ENCODE assay signal across 25 mouse cellular contexts in the genomic region with DNA sequence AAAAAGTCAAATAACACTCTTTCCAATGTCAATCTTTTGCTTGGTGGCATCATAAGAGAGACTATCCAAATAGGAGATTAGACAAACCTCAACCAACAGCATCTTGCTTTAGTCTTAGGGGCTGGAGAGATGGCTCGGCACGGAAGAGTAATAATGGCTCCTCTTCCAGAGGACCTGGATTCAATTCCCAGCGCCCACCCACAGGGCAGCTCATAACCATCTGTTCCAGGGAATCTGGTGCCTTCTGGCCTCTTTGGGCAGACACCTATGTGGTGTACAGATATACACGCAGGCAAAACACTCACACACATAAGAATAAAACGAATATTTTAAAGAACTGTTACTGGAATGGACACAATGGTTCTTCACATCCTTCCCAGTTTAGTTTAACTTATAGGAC. TPM values are rescaled to one million over a fixed set of nuclear protein-coding genes. Genes with fewer than 3 reads are reported as not detected.
DNase-seq lines count a peak whose midpoint lies in the region; ATAC-seq and TF ChIP-seq lines count a peak whose summit lies in the region.
"Had no signal": no experiment of that assay in that cellular context is flagged by ENCODE, and none has a peak within 500 bp of the region (broad histone marks: within the 10 kb centered on the region; RNA-seq: fewer than 3 reads in every experiment).

No protein-coding gene starts in this region.

- no peak for DNase-seq in gastrocnemius, adult 2 months
- DNase-seq in gastrocnemius, postnatal 25 days, result no peak
- no peak for DNase-seq in heart, adult 11 months
- no peak for DNase-seq in spleen, adult 18-20 months
- DNase-seq: adrenal gland, adult 2 months; adrenal gland, postnatal 14 days; B cell, adult 2 months; embryo, embryonic 11 days; gastrocnemius, postnatal 10 days; heart, adult 18-20 months; heart, postnatal 36 days; kidney, adult 18-20 months; kidney, adult 9 months had no signal

- H3K9ac ChIP-seq in heart, embryonic 13.5 days, result no peak overlapping the region
- H3K9ac ChIP-seq: embryonic facial prominence, embryonic 13.5 days; forebrain, embryonic 12.5 days; forebrain, embryonic 15.5 days; hindbrain, embryonic 14.5 days had no signal

- WGBS in heart, embryonic 13.5 days, result 90% methylated on average over 5 of the region's 5 CpGs

- no peaks in the 10 kb centered on the region for H3K9me3 ChIP-seq in heart, embryonic 13.5 days
- no peaks in the 10 kb centered on the region for H3K9me3 ChIP-seq in E14TG2a.4 (ENCODE audit: low read length)
- H3K9me3 ChIP-seq: embryonic facial prominence, embryonic 10.5 days; embryonic facial prominence, embryonic 13.5 days; forebrain, embryonic 12.5 days; forebrain, embryonic 15.5 days had no signal

- H3K27me3 ChIP-seq in heart, embryonic 13.5 days (replicated peaks), result no peaks in the 10 kb centered on the region
- H3K27me3 ChIP-seq in E14TG2a.4 (ENCODE audit: insufficient read depth, low read length), result no peaks in the 10 kb centered on the region
- H3K27me3 ChIP-seq: embryonic facial prominence, embryonic 13.5 days; forebrain, embryonic 12.5 days; forebrain, embryonic 15.5 days had no signal

- H3K27ac ChIP-seq in gastrocnemius, adult 2 months, result peak overlapping the region; percentile 97
- H3K27ac ChIP-seq in heart, embryonic 13.5 days (replicated peaks), result peak overlapping the region; percentile 43
- H3K27ac ChIP-seq in brown adipose tissue, adult 24 weeks (replicated peaks; ENCODE audit: low read depth, low read length), result peak overlapping the region; percentile 94
- H3K27ac ChIP-seq: embryonic facial prominence, embryonic 10.5 days; embryonic facial prominence, embryonic 13.5 days; forebrain, embryonic 12.5 days; forebrain, embryonic 15.5 days; hindbrain, embryonic 14.5 days; hindbrain, postnatal 0 days had no signal

- H3K36me3 ChIP-seq in heart, embryonic 13.5 days, result peaks cover 20% of the 10 kb centered on the region
- H3K36me3 ChIP-seq in E14TG2a.4 (ENCODE audit: insufficient read depth, low read length), result peaks cover 96% of the 10 kb centered on the region
- H3K36me3 ChIP-seq: forebrain, embryonic 15.5 days had no signal

- H3K4me1 ChIP-seq in heart, embryonic 13.5 days, result peaks cover 87% of the 10 kb centered on the region
- peaks cover 97% of the 10 kb centered on the region for H3K4me1 ChIP-seq in E14TG2a.4 (replicated peaks; ENCODE audit: low read depth, low read length)
- H3K4me1 ChIP-seq in brown adipose tissue, adult 24 weeks (ENCODE audit: control insufficient read depth, insufficient read depth, insufficient read length, low read length), result peaks cover 34% of the 10 kb centered on the region

- intact Hi-C loops in gastrocnemius, adult 2 months (cut with DNase I), result no loop called here

- no peak overlapping the region for H3K4me2 ChIP-seq in heart, embryonic 13.5 days
- H3K4me2 ChIP-seq: embryonic facial prominence, embryonic 13.5 days; forebrain, embryonic 12.5 days; forebrain, embryonic 15.5 days; hindbrain, embryonic 14.5 days had no signal

- no peak overlapping the region for H3K4me3 ChIP-seq in gastrocnemius, adult 2 months
- H3K4me3 ChIP-seq in heart, embryonic 13.5 days, result no peak overlapping the region
- H3K4me3 ChIP-seq in E14TG2a.4 (replicated peaks; ENCODE audit: low read length), result 0 out of 2 replicates have a peak overlapping the region, but pooled peaks have one; percentile 10
- no peak overlapping the region for H3K4me3 ChIP-seq in brown adipose tissue, adult 24 weeks (ENCODE audit: insufficient read depth, low read depth, low read length)
- H3K4me3 ChIP-seq: embryonic facial prominence, embryonic 10.5 days; embryonic facial prominence, embryonic 13.5 days; erythroblast, embryonic 14.5 days; forebrain, embryonic 12.5 days; forebrain, embryonic 15.5 days had no signal

- no peak for ATAC-seq in heart, embryonic 13.5 days (ENCODE audit: extremely low read depth, insufficient number of reproducible peaks, low FRiP score, low TSS enrichment)
- ATAC-seq: forebrain, embryonic 15.5 days; hindbrain, postnatal 0 days; inflammation-experienced regulatory T-cells, adult 6 months; intestine, embryonic 16.5 days had no signal

- no peak for TF ChIP-seq CTCF in gastrocnemius, adult 2 months (IDR thresholded peaks at IDR 0.05)
- no peak for TF ChIP-seq CTCF in E14TG2a.4 (conservative IDR thresholded peaks at IDR 0.05; ENCODE audit: low read length)

RNA-seq across cellular contexts. Expression of a gene that starts 15.0 kb away (rescaled TPM):
- 100 to 1,000 TPM; 243 to 313 TPM for total RNA-seq in gastrocnemius, adult 2 months (2021)
- total RNA-seq in gastrocnemius, postnatal 25 days (2021), result 100 to 1,000 TPM; 192 to 236 TPM
- polyA plus RNA-seq in heart, embryonic 13.5 days (2015; fragmentation: Nextera tagmentation; extraction: Ambion mirVana), result 28.9 and 36.2 TPM in 2 replicates
- polyA plus RNA-seq in brown adipose tissue, adult 24 weeks (2012; ENCODE audit: insufficient read depth, insufficient read length, missing spikeins), result 216 and 558 TPM in 2 replicates

RNA-seq across cellular contexts. Expression of a gene that starts 54.1 kb away (rescaled TPM):
- total RNA-seq in gastrocnemius, adult 2 months (2021), result 10 to 100 TPM; 16.7 to 18.4 TPM
- 10 to 100 TPM; 17.2 to 19.3 TPM for total RNA-seq in gastrocnemius, postnatal 25 days (2021)
- 82.5 and 97.5 TPM in 2 replicates for polyA plus RNA-seq in heart, embryonic 13.5 days (2015; fragmentation: Nextera tagmentation; extraction: Ambion mirVana)
- 61.9 and 64.7 TPM in 2 replicates for polyA plus RNA-seq in brown adipose tissue, adult 24 weeks (2012; ENCODE audit: insufficient read depth, insufficient read length, missing spikeins)

Comparison
In these comparisons a context has a peak if more than half of its experiments do, and no peak if none do; other contexts are left out.
1. H3K27ac ChIP-seq: peak in every context shown above with its lines; median percentile 97 in gastrocnemius, adult 2 months; 94 in brown adipose tissue, adult 24 weeks; 43 in heart, embryonic 13.5 days.